Mouse (Mus musculus) mesoderm, embryonic 11.5 days (tissue): Measurements from ENCODE around the gene Zyg11b.
A peak's percentile ranks its signal among the peaks of the same experiment; 100 is the strongest.

Experiments
- DNase-seq: peaks from one replicate; pipeline ENCODE4 v3.0.0-alpha.2; 2012; ENCODE audit warnings: low read depth, low spot score

Zyg11b gene

DNA sequence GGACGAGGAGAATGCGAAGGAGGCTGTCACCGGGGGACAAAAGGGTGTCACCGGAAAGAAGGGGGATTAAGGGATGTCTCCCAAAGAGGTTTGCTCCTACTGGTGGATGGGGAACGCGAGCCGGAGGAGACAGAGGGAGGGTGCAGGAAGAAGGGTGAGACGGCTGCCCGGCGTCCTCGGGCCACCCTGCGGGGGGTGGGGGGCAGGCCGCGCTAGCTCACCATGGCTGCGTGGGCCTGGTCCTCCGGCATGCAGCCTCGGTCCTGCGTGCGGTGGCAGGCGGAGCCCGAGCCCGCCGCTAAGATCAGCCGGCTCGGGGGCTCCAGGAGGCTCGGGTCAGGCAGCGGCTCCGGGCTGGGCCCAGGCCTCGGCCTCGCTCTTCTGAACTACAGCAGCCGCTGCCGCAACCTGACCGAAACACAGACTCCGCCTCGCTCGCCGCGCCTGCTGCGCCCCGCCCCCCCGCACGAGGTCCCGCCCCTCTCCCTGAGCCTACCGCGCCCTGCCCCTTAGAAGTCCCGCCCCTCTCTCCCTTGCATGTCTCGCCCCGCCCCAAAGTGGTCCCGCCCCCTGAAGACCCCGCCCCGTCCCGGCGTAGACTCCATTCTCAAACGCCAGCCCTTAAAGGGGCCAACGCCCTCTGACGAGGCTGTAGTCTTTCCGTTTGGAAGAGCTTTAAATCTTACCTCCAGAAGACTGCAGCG, at the start of gene Zyg11b:
TSS of gene Zyg11b (minus strand) at position 427 of the 704 bp plus-strand sequence.
- DNase-seq = peak; percentile 95

DNA sequence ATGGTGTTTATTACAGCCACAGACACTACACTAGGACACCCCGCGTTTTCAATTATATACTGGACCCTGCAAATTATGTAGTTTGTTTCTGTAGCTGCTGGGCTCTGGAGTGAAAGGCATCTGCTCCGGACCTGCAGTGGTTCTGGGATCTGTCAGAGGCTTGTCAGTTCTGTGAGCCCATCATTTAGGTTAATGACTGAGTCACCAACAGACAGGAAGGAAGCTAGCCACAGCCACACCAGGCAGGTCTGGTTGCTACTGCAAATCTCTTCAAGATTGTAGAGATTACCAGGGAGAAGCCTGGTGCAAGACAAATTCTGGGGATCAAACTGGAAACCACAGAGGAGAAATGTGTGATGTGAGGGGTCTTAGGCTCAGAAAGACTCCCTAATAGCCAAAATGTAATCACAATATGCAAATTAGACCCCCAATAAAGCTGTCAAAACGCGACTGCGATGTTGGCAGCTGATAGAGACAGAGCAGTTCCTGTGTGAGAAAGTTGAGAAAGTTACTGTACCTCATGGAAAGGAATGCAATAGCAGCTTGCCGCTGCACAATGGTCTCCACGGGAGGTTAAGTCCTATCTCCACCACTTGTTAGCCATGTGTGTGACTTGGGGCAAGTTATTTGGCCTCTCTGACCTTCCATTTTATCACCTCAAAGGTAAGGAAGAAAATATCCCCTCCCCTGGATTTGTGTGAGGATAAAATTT, 49.1 kb upstream of the Zyg11b start:
- DNase-seq = peak; percentile 41

DNA sequence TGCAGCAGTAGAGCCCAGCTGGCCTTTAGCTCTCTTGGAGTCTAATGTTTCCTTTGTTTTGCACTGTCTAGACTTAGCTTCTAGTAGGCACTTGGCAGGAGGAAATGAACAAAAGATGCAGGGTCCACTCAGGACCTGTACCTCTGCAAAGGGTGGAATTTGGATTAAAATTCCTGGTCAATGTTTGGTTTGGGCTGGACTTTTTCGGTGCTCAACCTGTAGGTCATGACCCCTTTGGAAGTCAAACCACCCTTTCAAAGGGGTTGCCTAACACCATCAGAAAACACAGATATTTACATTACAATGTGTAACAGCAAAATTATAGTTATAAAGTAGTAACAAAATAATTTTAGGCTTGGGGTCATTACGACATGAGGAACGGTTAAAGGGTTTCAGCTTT, 48.2 kb upstream of the Zyg11b start:
- DNase-seq = no peak

DNA sequence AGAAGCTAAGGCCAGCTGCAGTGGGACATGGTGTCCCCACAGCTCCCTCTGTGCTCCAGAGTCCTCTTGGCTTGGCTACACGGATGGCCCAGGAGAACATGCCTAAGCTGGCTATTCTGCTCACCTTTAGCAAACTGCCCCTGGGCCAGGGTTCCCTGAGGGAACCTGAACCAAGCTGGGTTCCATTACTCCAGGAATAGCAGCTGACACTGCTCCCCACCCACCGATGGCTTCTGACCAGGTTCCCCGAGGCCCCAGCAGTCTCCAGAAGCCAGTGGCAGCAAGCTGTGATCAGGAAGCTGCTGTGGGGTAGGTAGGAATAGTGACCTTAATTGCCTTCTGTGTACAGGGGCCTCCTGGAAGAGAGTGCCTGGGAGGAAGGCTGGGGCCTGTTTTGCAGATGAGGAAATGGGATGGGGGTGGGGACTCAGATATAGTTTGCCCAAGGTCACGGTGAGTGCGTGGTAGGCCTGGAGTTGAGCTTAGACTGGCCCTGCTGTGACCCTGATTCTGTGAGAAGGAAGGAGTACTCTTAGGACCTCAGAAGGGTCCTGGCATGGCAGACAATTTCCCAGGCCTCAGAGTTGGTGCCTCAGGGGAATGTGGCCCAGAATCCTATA, 47.5 kb upstream of the Zyg11b start:
- no peak for DNase-seq

DNA sequence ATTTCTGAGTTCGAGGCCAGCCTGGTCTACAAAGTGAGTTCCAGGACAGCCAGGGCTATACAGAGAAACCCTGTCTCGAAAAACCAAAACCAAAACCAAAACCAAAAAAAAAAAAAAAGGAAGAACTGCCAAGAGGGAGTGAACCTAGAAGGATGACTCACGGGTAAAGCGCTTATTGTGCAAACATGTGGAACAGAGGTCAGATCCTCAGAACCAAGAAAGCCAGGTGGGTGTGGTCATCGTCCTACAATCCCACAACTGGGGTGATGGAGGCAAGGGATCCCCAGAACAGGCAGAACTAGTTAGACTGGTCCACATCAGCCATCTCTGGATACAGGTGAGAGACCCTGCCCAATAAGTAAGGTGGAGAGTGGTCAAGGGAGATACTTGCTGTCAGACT, 46.2 kb upstream of the Zyg11b start:
- no peak for DNase-seq

DNA sequence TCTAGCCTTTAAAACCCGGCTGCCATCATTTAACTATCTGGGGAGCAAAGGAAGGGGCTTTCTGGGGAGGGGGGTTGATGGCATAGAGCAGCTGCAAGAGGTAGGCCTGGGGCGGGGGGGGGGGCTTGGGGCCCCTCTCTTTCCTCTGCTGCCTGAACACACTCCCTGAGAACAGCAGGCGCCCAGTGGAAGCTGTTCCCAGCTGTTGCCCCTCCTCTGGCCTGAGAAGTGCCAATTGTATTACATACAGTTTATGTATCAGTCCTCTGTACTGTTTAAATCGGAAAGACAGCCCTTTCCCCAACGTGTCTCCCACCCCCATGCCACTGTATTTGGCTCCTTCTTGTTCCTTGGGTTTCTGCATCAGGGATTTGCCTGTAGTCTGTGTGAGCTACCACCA, 44.9 kb upstream of the Zyg11b start:
- no peak for DNase-seq

DNA sequence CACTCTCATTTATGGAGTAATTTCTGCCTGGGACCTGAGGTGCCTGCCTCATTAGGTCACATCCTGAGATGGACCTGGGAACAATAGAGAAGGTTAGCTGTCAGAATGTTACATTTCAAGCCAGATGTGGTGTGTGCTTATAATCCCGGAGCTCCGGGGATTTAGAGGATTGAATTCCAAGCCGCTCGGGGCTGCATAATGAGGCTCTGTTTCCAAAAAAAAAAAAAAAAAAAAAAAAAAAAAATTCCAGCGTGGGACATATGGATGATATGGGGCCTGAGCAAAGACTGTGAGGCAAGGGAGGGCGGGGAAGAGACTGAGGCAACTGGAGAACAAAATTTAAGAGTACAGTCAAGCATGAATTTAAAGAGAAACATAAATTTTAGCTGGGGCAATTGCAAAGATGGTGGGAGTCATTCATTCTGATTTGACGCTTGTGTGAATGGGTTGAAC, 43.8 kb upstream of the Zyg11b start:
- DNase-seq = peak; percentile 69

DNA sequence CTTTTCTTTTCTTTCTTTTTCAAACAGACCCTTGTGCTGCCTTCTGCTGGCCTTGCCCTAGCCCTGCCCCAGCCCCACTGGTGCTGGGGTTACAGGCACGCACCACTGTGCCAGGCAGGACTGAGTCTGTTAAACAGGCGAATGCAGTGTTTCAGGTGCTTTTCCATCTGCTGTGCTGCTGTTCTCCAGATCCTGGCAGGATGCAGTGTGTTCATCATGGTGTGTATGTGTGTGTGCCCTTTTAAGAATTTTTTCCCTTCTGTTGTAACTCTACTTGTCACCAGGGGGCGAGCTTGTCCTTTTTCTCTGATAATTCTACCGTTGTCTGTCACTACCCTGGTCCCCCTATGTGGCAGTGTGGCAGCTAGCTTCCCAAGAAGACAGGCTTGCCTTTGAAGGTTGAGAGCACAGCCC, 38.4 kb upstream of the Zyg11b start:
- peak; percentile 82 for DNase-seq

DNA sequence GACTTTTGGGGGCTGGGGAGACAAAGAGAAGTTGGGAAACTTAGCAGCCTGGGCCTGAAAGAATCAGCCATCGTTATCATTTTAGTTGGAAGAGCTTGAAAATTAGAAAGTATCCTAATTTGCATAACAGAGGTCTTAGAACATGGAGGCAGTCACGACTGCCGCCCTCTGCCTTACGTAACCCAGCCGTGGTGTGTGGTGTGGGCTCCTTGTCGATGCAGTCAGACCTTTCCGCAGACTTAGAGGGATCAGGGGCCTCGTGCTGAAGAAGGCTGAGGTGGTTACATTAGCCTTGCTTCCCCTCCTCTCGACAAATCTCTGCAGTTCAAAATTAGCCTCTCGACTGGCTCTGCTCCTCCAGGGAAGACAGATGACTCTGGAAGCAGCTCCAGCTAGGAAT, 37.9 kb upstream of the Zyg11b start:
- no peak for DNase-seq

DNA sequence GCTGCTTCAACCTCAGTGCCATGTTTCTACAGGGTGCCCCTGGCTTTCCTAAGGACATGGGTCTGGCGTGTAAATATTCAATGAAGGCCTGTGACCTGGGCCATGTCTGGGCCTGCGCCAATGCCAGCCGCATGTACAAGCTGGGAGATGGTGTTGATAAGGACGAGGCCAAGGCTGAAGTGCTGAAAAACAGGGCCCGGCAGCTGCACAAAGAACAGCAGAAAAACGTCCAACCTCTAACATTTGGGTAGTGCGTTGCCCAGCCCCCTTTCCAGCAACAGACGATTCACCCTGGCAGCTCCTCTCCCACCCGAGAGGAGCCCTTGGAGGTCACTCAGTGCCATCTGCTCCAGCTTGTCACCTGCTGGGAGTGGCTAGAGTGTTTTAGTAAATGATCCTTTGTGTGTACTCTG, 37.4 kb upstream of the Zyg11b start:
- DNase-seq = no peak

DNA sequence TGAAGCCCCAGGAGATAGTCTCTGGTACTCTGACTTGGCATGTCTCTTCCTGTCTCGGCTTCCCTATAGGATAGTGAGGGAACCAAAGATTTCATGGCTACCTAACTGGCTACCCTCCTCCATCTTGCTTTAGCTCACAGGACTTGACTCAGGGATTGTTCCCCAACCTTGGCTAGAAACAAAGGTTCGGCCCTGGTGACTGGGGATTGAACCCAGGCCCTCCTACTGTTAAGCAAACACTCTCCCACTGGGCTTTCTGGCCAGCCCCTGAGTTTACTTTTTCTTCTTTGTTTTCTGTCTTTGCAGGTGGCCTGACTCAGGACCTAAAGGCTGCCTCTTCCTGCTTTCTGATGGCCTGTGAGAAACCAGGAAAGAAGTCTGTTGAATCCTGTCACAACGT, 36.9 kb upstream of the Zyg11b start:
- no peak for DNase-seq

DNA sequence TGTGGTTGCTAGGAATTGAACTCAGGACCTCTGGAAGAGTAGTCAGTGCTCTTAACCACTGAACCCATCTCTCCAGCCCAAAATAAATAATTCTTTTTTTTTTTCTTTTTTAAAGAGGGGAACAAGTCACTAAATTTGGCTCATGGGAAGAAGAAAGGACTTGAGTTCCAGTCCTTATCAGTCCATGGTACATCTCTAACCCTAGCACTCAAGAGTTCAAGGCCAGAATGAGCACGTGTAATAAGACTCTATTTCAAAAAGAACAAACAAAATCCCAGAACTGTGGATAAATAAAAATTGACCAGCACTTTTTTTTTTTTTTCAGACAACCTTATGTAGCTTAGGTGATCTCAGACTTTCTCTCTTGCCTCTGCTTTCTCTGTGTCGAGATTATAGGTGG, 35.9 kb upstream of the Zyg11b start:
- DNase-seq = no peak

DNA sequence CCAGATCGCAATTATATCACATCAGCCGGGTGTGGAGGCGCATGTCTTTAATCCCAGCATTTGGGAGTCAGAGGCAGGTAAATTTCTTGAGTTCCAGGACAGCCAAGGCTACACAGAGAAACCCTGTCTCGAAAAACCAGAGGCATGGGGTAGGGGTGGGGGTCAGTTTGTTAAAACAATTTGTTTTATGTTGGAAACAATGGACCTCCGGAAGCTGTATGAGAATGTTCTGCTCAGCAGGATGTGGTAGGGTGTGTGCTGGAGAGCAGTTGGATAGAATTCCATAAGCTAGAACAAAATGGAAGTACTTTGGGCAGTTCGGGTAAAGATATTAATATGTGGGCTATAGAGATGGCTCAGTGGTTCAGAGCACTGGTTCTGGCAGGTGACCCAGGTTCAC, 34.5 kb upstream of the Zyg11b start:
- no peak for DNase-seq

DNA sequence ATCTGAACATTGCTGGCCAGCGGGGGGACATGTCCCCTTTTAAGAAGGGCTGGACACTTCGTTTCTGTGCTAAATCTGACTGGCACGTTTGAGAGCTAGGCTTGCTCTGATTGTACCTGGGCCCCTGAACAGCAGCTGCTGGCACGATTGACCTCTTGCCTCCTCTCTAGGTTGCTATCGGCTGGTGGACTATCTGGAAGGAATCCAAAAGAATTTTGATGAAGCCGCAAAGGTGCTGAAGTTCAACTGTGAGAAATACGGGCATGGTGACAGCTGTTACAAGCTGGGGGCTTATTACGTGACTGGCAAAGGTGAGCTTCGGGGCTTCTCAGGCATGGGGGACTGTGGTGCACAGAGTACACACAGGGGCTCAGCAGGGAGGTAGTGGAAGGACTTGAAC, 31.1 kb upstream of the Zyg11b start:
- DNase-seq = no peak

DNA sequence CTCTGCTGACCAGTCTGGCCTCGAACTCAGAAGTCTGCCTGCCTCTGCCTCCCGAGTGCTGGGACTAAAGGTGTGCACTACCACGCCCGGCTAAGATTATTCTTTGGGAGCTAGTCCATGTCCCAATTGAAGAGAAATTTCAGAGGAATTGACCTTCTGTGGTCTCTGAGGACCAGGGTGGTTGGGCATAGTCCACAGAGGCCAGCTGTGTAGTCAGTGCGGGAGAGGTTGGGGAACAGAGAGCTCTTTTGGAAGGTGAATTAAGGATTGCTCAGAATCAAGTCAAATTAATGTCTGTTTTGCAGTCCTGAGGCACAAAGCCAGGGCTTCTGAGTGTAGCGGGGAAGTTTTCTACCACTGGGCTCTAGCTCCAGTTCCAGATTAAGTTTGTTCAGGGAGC, 28.9 kb upstream of the Zyg11b start:
- no peak for DNase-seq

DNA sequence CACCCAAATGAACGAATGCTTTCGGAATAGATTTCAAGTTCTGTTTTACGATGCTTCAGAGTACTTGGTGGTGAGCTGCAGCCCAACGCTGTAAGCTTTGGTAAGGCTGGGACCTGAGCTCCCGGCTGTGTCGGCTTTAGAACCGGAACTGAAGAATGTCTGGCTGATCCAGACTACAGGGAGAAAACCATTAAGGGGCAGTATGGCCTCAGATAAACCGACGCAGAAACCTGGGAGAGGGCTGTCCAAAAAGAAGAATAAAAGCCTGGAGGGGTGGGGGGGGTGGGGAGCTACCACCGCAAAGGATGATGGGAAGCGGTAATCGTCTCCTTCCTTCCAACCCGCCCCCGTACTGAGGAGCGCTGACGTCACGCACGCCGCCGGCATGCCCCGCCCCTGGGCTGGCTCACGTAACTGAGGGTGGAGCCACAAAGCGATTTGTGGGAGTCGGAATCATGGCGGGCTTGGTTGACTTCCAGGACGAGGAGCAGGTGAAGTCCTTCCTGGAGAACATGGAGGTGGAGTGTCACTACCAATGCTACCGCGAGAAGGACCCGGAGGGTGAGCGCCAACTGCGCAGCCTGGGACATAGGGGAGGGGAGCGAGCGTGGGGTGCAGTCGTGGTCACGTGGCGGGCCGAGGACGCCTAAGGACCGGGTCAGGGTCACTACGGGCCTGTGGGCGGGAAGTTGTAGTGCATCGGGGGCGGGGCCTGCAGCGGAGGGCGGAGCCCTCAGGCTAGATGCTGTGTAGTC, 27.0 kb upstream of the Zyg11b start, which contains the start of gene Coa7:
TSS of gene Coa7 (plus strand) at position 411 of the 755 bp plus-strand sequence.
- peak; percentile 97 for DNase-seq

DNA sequence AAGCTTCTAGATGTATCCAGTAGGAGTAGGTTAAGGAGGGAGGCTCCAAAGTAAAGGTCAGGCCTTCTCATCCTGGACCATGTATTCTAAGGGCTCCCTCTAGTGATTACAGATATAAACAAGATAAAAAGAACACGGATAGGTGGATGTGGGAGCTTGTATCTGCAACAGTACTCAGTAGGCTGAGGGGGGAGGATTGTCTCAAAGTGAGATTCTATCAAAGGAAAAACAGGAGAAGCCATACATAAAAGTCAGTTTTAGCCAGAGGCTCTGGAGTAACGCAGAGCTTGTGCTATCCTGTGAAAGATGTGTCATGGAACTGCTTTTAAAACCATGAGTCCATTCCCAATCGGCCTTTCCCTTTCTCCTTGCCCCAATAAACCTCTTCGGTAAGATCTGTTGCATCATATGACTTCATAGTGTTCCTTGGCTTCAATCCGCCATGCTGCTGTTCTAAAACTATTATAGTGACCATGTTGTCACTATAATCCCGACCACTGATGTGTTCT, 26.2 kb upstream of the Zyg11b start:
- peak; percentile 39 for DNase-seq

DNA sequence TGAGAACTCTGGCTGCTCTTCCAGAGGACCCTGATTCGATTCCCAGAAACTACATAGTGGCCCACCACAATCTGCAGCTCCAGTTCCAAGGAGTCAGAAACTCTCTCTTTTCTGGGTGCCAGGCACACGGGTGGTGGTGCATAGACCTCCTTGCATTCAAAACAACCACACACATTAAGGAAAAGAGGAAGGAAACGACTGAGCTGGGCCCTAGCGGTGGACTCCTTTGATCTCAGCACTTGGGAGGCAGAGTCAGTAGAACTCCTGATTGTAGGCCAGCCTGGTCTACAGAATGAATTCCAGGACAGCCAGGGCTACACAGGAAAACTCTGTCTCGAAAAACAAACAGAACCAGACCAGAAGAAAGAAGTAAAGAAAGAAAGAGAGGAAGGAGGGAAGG, 22.7 kb upstream of the Zyg11b start:
- no peak for DNase-seq

DNA sequence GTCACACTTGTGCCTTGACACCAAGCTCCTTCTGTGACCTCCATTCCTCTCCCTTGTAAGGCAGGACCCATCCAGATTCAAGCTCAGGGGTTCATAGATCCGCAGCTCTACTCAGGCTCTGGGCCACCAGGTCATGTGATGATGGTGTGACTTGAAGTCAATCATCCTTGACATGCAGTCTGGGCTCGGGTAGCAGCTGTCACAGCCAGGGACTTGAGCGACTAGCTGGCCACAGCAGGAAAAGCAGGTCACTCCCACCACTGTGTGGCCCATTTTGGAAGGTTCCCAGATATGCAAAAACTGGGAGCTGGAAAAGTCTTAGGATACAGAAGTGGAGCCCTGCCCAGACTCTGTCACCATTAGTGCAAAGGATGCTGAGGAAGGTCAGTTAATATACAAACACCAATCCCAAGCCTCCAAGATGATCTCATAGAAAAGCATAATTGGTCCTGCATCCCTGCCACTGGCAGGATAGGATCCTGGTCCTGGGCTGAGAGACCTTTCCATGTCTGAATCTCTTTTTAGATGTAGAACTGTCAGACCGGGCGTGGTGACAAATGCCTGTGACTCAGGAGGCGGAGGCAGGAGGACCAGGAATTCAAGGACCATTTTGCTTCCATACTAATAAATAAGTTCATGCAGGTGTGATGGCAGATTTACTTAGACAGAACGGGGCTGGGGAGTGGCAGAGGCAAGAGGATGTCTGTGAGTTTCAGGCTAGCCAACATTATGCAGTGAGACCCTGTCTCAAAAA, 19.9 kb upstream of the Zyg11b start:
- DNase-seq = no peak

DNA sequence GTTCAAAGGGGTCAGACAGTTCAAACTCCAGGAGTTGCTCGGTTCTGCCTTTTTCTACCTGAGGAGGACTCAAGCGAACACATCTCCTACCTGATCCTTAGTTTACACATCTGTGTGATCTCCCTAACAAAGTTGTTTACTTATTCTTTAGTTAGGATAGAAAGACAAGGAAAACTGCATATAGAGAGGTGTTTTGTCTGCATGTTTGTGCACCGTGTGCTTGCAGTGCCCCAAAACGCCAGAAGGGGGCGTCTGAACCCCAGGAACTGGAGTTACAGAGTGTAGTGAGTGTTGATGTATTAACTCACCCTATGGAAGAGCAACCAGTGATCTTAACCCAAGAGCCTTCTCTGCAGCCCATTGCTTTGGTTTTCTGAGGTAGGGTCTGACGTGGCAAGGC, 18.9 kb upstream of the Zyg11b start:
- no peak for DNase-seq
